Mouse (Mus musculus) G1E (cell line): ENCODE data around the gene Scrn1. TPM values are rescaled to one million over a fixed set of nuclear protein-coding genes. Genes with fewer than 3 reads are reported as not detected.

Experiments
- ATAC-seq: 2 replicates; pipeline ENCODE4 v1.8.0; 2016; ENCODE audit warnings: mild to moderate bottlenecking; ENCODE audit not compliant: insufficient number of reproducible peaks, poor library complexity, low FRiP score, severe bottlenecking; ENCODE audit errors: extremely low read depth
- DNase-seq: peaks from one replicate; pipeline ENCODE4 v3.0.0; 2012; ENCODE audit warnings: low spot score
- H3K27me3 ChIP-seq: 2 replicates; pipeline ENCODE4 v1.6.1; 2012; ENCODE audit warnings: mild to moderate bottlenecking, low read length, inconsistent platforms; ENCODE audit not compliant: insufficient read depth
- H3K36me3 ChIP-seq: replicated peaks from 2 replicates; pipeline ENCODE3; 2012; ENCODE audit warnings: mild to moderate bottlenecking, inconsistent platforms
- H3K4me1 ChIP-seq: 2 replicates; pipeline ENCODE4 v1.6.1; 2012; ENCODE audit warnings: low read depth, low read length, inconsistent platforms, mixed read lengths; ENCODE audit not compliant: insufficient read depth
- H3K4me3 ChIP-seq: 2 replicates; pipeline ENCODE4 v1.5.1; 2012; ENCODE audit warnings: low read depth, mild to moderate bottlenecking, inconsistent platforms, low read length, moderate library complexity, mixed read lengths
- H3K9me3 ChIP-seq: replicated peaks from 2 replicates; pipeline ENCODE4 v1.6.1; 2012; ENCODE audit warnings: inconsistent platforms
- CTCF ChIP-seq: IDR thresholded peaks from 2 replicates; pipeline ENCODE4 v1.5.1; 2012; ENCODE audit warnings: low read depth, low read length, inconsistent platforms, mixed read lengths
- GATA1 ChIP-seq: IDR thresholded peaks from 2 replicates; pipeline ENCODE4 v1.6.1; 2012; ENCODE audit warnings: borderline replicate concordance, low read length, inconsistent platforms, mixed read lengths
- GATA2 ChIP-seq: IDR thresholded peaks from 2 replicates; pipeline ENCODE4 v1.6.1; 2012; ENCODE audit warnings: low read depth, low read length, inconsistent platforms, borderline replicate concordance
- POLR2AphosphoS5 ChIP-seq: IDR thresholded peaks from 2 replicates; pipeline ENCODE4 v1.6.1; 2012; ENCODE audit warnings: low read depth, low read length, inconsistent platforms; ENCODE audit not compliant: insufficient replicate concordance
- TAL1 ChIP-seq: conservative IDR thresholded peaks from 2 replicates; pipeline ENCODE4 v1.6.1; 2012; ENCODE audit warnings: low read depth, low read length, inconsistent platforms, mixed read lengths
- polyA plus RNA-seq: library from polyadenylated mRNA; stranded (reverse); fragments of >175 nt; gene quantifications from 2 replicates; pipeline ENCODE4 v1.2.3, GENCODE M21; 2012
- total RNA-seq, 2 experiments: library from RNA; stranded (forward) in 1 of 2; stranded (reverse) in 1 of 2; fragments of 200-1000 nt in 1 of 2; fragments of >200 nt in 1 of 2; fragmentation: Nextera tagmentation in 1 of 2; gene quantifications; 2 replicates each; pipeline ENCODE4 v1.2.3; 2014 to 2017

Gene Scrn1
- total and polyA plus RNA-seq, 3 experiments, result 0.55 TPM; not detected in 2

- TF ChIP-seq GATA2 (no peak), TAL1 (no peak), CTCF (no peak), POLR2AphosphoS5 (no peak), GATA1 (no peak)
- no peaks in the 10 kb centered on the region for H3K9me3 ChIP-seq
- H3K4me3 ChIP-seq, result no peak overlapping the region
- no peaks in the 10 kb centered on the region for H3K36me3 ChIP-seq
- no peak for ATAC-seq
- no peaks in the 10 kb centered on the region for H3K4me1 ChIP-seq
- DNase-seq, result no peak
- no peaks in the 10 kb centered on the region for H3K27me3 ChIP-seq
Measured at GRCm38 (mm10) chr6:54507808-54508207, 58.5 kb downstream of the Scrn1 start.

DNA sequence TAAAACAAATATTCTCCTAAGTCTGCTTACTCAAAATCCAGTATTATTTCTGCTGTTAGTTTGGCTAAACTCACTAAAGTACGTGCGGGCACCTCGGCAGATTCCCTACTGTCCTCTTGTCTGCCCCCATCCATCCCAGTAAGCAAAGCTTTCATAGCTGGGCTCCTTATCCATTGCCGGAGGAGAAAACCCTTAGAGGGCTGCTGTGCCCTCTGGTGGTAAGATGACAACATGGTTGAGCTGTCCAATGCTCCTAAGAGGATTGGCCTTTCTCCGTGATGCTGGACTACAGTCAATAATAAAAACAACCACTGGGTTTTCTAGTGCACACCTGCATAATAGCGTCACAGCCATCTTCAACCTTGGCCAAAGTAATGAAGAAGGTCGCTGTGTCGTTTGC, 59.3 kb downstream of the Scrn1 start:
- Histone ChIP-seq H3K4me3 (no peak overlapping the region), H3K9me3 (no peaks in the 10 kb centered on the region), H3K36me3 (no peaks in the 10 kb centered on the region), H3K27me3 (no peaks in the 10 kb centered on the region), H3K4me1 (no peaks in the 10 kb centered on the region)
- DNase-seq (no peak), ATAC-seq (no peak)
- TF ChIP-seq GATA1, result no peak
- TF ChIP-seq GATA2, result no peak

DNA sequence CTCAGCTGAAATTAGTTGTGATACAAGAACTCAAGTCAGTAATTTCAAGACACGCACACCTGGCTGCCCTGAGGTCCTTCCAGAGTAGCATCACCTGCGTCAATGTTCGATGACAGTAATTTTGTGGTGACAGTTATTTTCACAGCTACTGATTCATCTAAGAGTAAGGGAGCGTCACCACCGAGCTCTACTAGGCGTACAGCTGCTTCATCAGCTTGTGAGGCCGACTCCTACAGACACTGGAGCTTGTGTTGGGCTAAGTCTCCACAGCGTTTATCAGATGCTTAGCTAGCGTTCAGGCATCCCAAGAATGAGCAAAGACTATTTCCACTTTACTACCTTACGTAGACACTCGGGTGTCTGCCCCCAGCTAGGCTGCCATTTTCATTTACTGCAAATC, 60.0 kb downstream of the Scrn1 start:
- Histone ChIP-seq H3K4me1 (no peaks in the 10 kb centered on the region), H3K27me3 (no peaks in the 10 kb centered on the region), H3K36me3 (no peaks in the 10 kb centered on the region), H3K9me3 (0 out of 2 replicates have a peak, but pooled peaks cover 2% of the 10 kb centered on the region), H3K4me3 (no peak overlapping the region)
- ATAC-seq (no peak), DNase-seq (no peak)
- no peak for TF ChIP-seq TAL1
- TF ChIP-seq POLR2AphosphoS5, result no peak
- TF ChIP-seq GATA1, result no peak

GRCm38 (mm10) chr6:54502661-54503115, 63.6 kb downstream of the Scrn1 start:
- no peak for DNase-seq
- no peak overlapping the region for H3K4me3 ChIP-seq
- no peak for ATAC-seq
- no peaks in the 10 kb centered on the region for H3K27me3 ChIP-seq
- no peak for TF ChIP-seq CTCF
- TF ChIP-seq GATA1, result no peak
- no peak for TF ChIP-seq POLR2AphosphoS5
- TF ChIP-seq TAL1, result no peak
- no peak for TF ChIP-seq GATA2
- H3K9me3 ChIP-seq, result 0 out of 2 replicates have a peak, but pooled peaks cover 3% of the 10 kb centered on the region
- no peaks in the 10 kb centered on the region for H3K4me1 ChIP-seq
- no peaks in the 10 kb centered on the region for H3K36me3 ChIP-seq

DNA sequence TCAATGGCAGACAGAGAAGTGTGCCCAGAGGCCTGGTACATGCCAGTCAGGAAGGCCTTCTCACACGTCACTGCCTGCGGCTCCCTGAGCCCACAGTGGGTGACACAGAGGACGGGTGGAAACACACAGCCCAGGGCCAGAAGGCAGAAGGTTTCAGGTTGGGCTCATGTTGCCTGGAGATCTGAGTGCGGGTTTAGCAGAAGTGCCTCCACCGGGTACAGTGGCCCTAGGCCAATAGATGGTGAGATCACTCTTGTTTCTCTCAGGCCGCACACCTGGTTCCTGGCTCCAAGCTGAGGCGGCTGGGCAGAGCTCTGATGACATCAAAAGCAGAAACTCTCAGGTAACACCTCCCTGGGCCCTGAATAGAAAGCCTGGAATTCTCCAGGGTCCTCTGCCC, 70.1 kb downstream of the Scrn1 start:
- Histone ChIP-seq H3K36me3 (no peaks in the 10 kb centered on the region), H3K27me3 (no peaks in the 10 kb centered on the region), H3K9me3 (0 out of 2 replicates have a peak, but pooled peaks cover 2% of the 10 kb centered on the region), H3K4me1 (no peaks in the 10 kb centered on the region), H3K4me3 (no peak overlapping the region)
- DNase-seq, result no peak
- TF ChIP-seq CTCF, result no peak
- TF ChIP-seq TAL1, result no peak
- no peak for TF ChIP-seq GATA2
- ATAC-seq, result no peak

DNA sequence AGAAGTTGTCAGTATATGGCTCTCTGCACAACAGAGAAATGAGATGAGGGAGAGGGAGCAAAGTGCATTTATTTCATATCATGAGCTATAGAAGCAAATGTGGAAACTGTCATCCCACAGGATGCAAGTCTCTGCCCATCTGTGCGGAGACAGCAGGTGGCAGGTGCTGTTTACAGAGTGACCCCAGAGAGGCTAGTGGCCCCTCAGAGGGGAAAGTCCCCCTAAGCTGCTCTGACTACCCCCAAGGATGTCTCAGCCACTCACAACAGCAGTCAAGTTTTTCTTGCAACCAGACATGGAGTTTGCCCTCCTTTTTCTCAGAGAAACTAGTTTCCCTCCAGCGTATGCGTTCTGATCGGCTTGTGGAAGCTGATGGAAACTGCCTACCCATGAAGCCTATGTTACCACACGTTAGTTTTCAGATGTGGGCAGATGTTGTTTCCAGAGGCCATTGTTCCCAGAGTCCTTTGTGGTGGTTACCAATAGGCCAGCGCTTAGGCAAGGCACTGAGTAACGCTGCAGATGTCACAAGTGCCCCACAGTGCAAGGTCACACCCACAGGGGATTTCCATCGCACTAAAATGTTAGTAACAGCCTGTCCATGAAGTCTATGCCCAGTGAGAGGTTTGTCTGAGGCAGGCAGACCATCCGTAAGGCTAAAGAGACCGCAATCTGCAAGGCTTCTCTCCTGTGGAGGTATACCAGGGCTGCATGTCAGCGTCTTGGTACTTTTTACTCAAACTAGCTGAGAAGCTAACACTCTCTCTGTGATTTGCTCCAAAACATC, 71.5 kb downstream of the Scrn1 start:
- no peak overlapping the region for H3K4me3 ChIP-seq
- H3K27me3 ChIP-seq, result no peaks in the 10 kb centered on the region
- ATAC-seq, result no peak
- DNase-seq, result no peak
- TF ChIP-seq GATA2 (no peak), GATA1 (no peak), CTCF (no peak), POLR2AphosphoS5 (no peak), TAL1 (no peak)
- no peaks in the 10 kb centered on the region for H3K4me1 ChIP-seq
- H3K9me3 ChIP-seq, result 0 out of 2 replicates have a peak, but pooled peaks cover 2% of the 10 kb centered on the region
- H3K36me3 ChIP-seq, result no peaks in the 10 kb centered on the region

- DNase-seq (no peak), ATAC-seq (no peak)
- Histone ChIP-seq H3K4me3 (no peak overlapping the region), H3K36me3 (no peaks in the 10 kb centered on the region), H3K27me3 (no peaks in the 10 kb centered on the region), H3K9me3 (0 out of 2 replicates have a peak, but pooled peaks cover 2% of the 10 kb centered on the region), H3K4me1 (no peaks in the 10 kb centered on the region)
- TF ChIP-seq GATA2 (no peak), CTCF (no peak), TAL1 (no peak), GATA1 (no peak), POLR2AphosphoS5 (no peak)
Measured at GRCm38 (mm10) chr6:54494097-54494496, 72.2 kb downstream of the Scrn1 start.
